Mouse (Mus musculus): ENCODE measurements at regions not wholly inside any gene's neighbourhood (a gene's known extent, or its start where the extent isn't known, plus 50 kb on each side); places are given as distances from the start of the nearest gene placed in this dataset.

DNA sequence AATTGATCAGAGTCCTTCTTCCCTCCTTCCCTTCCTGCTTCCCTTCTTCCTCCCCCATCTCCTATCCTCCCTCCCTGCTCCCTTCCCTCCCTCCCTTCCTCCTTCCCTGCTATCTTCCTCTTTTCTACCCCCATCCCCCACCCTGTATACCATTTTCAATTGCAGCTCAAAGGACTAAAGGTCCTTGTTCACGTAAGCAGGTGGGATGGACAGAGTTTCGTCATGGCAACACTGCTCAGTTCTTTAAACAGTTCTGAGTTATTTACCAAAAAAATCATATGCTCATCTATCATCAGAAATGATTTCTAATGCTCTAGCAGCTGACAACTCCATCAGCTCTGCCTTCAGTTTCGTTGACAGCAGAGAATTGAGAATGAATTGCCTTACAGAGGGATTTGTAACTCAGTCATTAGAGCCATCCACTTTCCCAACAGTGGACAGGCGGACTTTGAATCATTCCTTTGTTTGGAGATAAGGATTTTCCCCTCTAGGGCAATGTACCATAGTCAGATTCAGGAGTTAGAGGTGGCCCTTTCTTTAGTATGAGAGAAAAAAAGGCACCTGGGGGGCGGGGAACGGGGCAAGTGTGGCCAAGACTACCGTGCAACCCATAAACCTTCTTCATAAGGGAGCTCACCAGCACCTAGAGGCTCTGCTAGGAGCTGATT is 113.7 kb upstream of the Lrig1 start:
- DNase-seq (ENCODE audit: low spot score in 2 of 2): no peak

DNA sequence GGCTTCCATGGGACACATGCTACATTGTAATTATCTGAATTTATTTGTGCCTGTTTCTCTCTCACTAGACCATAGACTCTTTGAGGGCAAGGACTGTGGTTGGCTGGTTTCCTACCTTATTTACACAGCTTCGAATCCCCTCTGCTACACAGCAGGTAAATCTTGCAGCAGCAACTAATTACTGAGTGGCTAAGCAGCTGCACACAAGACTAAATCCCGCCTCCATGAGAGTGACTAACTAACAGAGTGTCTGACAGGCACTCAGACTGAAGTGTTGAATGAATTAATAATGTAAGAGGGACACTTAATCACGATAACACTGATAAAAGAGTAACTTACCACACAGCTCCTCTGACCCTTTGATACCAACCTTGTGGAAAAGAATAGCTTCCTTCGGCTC is 111.9 kb upstream of the Lrig1 start:
- no peak for DNase-seq (ENCODE audit: low spot score in 2 of 2)

GRCm38 (mm10) chr6:94807216-94807615 is 107.3 kb upstream of the Lrig1 start:
- no peak for DNase-seq (ENCODE audit: low spot score in 2 of 2)

DNA sequence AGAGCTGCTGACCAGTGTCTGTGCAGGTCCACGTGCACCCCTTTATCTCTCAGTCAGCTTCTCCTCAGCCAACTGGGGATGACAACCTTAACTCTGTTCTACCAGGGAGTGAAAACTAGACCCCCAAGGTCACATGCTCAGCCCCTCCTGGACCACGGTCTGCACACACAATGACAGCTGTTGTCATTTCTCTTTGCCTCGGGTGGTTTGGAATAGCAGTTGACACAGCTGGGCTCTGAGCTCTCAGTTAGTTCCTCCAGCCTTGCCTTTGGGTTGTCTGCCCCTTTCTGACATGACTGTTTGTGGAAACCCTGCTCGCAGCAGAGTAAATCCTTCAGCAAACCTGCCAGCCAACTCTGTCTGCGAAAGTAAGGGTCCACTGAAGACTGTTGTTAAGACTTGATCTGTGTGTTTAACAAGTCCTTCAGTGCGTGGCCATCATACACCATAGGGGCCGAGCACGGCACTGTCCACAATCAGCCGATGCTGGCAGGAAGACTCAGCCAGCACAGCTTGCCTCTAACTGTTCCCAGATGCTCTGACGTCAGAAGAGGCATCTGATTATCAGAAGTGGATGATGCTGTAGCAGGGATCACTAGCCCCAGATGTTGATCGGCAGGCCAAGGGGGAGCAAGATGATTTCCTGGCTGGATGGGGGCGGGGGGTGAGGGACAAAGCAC is 106.7 kb upstream of the Lrig1 start:
- DNase-seq (ENCODE audit: low spot score in 2 of 2): no peak

DNA sequence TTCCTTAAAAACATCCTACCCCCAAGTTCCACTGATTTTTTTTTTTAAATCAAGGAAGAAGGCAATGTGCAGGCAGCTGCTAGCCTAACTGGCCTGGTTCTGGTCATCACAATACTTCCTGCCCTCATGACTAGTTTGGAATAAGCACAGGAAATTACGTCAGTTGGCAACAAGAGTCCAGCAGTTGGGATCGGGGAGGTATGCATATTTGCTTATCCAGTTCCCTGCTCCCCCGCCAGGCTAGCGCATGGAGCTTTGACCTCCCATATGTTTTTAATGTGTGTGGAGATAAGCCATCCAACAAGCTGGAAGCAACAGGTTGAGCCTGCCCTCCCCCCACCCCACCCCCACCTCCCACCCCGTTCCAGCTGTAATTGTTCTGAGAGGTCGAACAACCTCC is 105.7 kb upstream of the Lrig1 start:
- DNase-seq (ENCODE audit: low spot score in 2 of 2): no peak

- no peak for DNase-seq (ENCODE audit: low spot score in 2 of 2)
Observed at GRCm38 (mm10) chr6:94804284-94804815, 104.4 kb upstream of the Lrig1 start.

DNA sequence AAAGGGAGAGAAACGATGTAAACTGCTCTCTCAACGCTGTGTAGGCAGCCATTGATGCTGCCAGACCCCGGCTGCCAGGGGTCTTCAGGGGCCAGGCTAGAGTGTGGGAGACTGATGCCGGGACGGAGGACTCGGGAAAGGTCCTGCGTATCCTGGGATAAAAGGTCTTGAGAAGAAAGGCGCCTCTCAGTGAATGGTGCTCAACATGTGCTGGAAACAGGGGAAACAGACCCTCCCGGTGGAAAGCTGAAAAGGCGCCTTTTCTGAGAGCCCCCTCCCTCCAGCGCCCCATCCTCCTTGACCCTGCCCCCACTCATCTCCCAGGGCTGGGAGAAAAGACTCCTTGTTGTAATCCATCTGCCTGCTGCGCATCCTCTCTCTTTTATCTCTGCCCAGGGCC is 101.1 kb upstream of the Lrig1 start:
- no peak for DNase-seq (ENCODE audit: low spot score in 2 of 2)

DNA sequence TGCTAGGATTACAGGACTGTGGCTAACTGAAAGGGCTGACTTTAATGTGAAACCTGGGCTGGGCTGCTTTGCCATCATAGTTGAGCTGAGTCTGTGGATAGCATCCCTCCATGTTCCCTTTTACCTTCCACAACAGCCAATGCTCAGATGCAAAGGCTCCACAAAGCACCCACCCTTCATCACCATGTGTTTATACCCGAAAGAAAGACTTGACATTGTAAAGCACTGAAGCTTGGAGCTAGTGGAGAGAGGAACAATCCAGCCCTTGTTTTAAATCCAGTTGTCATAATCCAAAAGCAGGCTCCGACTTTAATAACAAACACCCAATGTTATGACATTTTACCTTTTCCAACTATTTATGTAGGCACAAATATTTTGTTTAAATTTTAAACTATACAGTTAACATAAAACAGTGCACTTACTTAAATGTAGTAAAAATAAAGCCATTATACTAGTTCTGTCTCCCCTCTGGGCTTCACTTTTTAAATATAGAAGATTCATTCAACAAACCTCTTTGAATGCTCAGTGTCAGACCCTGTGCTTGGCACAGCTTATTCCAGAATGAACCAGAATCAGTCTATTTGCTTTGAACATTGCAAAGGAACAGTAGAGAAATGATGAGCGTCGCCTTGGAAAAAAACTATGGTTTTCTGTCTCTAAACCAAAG is 98.7 kb upstream of the Lrig1 start:
- DNase-seq (ENCODE audit: low spot score in 2 of 2): no peak

- no peak for DNase-seq (ENCODE audit: low spot score in 2 of 2)
Observed at GRCm38 (mm10) chr6:94795442-94795841, 95.5 kb upstream of the Lrig1 start.

DNA sequence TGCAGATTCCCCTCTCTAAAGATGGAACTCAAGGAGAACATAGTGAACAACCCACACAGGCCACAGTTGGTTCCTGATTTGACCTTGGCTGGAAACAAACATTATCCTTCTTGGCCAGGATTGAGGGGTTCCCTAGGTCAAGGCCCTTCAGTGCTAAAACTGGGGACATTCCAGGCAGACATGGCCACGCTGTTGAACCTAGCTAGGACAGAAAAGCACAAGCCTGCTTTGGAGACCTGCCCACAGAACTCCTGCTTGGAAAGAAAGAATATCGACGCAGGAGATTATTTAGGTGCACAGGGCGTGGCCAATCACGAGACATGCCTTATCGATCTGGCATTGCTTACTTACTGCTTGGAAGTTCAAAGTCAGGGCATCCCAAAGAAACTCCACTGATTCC is 93.6 kb upstream of the Lrig1 start:
- no peak for DNase-seq (ENCODE audit: low spot score in 2 of 2)

- DNase-seq (ENCODE audit: low spot score in 2 of 2): no peak
Observed at GRCm38 (mm10) chr6:94792312-94792711, 92.4 kb upstream of the Lrig1 start.

- DNase-seq (ENCODE audit: low spot score in 2 of 2): peak in 1 of 2 experiments; percentile 17
Observed at GRCm38 (mm10) chr6:94789308-94789763, 89.4 kb upstream of the Lrig1 start.

GRCm38 (mm10) chr6:94783471-94783870 is 83.5 kb upstream of the Lrig1 start:
- no peak for DNase-seq (ENCODE audit: low spot score in 2 of 2)

DNA sequence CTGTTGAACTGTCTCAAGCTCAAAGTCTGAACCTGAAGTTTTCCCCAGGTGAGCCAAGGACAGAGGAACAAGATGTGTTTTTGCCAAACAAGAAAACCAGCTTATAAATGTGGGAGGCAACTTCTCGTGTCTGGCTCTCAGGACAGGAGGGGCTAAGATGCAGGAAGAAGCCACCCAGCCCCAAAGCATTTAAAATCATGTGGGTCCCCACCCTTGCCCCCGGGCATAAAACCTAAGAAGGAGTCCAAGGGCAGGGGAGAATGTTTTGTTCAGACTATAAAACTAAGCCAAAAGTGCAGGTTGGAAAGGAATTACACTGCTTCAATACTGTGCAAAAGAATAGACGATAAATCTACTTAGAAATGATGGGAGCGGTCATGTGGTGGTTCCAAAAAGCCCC is 80.7 kb upstream of the Lrig1 start:
- DNase-seq (ENCODE audit: low spot score in 2 of 2): no peak

DNA sequence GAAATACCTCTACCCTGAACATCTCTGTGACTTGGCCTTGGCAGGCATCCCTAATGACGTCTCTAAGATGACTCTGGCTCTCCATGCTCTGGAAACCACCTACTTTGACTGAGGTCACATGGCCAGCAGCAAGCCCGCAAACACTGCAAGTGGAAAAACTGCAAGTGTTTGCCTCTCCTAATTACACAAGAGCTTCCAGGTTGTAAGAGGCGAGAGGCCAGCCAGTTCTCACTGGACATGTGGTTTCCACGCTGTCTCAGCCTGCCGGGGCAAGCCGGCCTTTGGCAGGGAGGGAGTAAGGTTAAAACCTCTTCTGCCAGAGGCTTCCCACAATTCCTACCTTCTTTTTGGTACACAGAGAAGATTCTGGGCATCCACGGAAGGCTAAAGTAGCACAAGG is 79.9 kb upstream of the Lrig1 start:
- no peak for DNase-seq (ENCODE audit: low spot score in 2 of 2)

- DNase-seq (ENCODE audit: low spot score in 2 of 2): no peak
Observed at GRCm38 (mm10) chr6:94779213-94779612, 79.3 kb upstream of the Lrig1 start.

GRCm38 (mm10) chr6:94778797-94779196 is 78.8 kb upstream of the Lrig1 start:
- no peak for DNase-seq (ENCODE audit: low spot score in 2 of 2)

DNA sequence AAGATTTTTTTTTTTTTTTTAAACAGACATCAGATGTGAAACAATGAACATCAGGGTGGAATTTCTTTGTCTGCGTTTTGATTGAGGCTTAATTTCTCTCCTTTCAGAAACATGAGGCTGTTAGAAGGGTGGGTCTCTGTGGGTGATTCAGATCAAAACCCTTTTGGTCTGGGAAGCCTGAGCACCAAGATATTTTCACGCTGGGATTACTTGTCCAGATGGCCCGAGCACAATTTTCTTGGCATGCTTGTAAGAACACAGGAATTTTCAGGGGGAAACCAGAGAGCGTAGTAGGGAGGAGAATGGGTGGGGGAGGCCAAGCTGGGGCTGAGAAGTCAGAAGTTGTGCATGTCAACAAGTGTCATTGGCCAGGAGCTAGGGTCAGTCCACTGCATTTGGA is 76.6 kb upstream of the Lrig1 start:
- DNase-seq (ENCODE audit: low spot score in 2 of 2): no peak

DNA sequence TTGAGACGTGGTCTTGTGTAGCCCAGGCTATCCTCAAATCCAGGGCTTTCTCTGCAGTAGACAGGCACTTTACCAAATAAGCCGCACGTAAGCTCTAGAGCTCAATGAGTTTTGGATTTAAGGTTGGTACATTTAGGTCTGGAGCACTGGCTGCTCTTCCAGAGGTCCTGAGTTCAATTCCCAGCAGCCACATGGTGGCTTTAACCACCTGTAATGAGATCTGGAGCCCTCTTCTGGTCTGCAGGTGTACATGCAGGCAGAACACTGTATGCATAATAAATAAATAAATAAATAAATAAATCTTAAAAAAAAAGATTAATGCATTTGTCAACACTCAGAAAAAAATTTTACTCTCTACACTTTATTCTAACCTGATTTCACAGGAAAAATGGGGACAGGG is 74.9 kb upstream of the Lrig1 start:
- DNase-seq (ENCODE audit: low spot score in 2 of 2): no peak

DNA sequence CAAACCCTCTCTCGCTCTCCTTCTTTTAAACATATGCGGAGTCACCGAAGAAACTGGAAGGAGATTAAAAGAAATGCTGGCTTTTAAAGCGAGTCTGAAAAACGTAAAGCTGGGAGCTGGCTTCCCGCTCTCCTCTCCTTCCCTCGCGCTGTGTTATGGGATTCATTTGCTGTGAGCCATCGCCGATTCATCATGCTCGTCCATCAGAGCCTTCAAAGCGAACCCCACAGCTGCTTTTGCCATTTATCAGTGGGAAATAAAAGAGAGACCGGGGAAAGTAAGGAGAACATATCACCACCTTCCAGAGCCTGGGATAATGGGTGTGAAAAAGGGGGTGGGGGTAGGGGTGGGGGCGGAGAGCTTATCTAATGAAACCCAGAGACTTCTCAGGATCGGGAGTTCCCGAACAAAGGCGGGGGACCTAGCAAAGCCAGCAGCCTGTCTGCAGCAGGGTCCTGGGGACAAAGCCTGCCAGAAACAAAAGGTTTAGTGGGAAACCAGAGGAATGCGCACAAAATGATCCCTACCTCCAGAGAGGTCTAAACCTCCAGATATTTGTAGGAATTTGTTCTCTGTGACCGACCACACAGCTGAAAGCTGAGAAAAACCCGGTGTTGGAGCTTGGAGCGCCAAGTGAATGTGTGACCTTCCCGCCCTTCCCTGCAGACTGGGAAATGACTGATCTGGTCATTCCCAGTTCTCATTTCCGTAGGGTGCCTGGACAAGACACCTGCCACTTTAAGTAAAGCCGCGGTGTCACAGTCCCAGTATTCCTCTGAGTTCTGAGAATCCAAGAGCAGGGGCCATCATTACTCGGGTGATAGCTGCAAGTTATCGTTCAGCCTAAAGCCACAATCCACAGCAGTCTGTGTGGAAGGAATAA is 73.9 kb upstream of the Lrig1 start:
- DNase-seq (ENCODE audit: low spot score in 2 of 2): no peak

DNA sequence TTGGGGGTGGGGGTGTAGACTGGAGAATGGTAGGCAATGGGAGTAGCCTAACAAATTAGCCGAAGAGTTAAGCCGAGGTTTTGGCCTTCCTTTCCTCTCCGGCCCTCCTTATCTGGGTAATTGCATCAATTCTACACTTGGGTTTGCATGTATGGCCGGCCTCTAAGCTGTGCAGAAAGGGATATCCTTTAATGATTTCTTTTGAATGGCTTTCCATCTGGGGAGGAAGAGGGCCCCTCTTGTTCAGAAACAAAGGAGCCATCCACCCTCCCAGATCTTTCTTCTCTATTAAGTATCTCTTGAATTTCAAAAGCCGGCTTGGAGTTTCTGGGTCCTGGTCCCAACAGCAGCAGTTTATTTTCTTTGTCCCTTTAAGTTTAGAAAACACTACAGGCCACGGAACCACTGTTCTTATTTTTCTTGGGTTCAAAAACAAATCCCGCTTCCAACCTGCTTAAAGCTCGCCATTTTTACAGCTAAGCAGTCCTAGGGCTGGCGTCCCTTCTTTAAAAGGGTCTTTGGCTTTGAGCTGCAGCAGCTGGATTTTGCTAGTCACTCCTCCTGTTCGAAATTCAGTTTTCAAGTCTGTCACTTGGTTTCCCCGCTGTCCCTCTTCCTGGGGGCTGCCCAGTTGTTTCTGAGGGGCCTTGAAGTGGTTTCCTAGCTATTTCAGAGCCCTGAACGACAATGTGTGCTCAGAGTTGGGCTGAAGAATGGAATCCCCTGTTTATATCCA is 73.1 kb upstream of the Lrig1 start:
- DNase-seq (ENCODE audit: low spot score in 2 of 2): no peak

Data from frontal cortex, postnatal 10 days (tissue).